Mouse (Mus musculus) C2C12 (cell line): ENCODE data around the gene Adgrv1. TPM values are rescaled to one million over a fixed set of nuclear protein-coding genes. Genes with fewer than 3 reads are reported as not detected.
A peak's percentile ranks its signal among the peaks of the same experiment; 100 is the strongest.

Experiments used
- H3K27me3 ChIP-seq: one replicate; pipeline ENCODE4 v1.6.1; 2011; ENCODE audit not compliant: control insufficient read depth, insufficient read depth, insufficient read length
- H3K36me3 ChIP-seq: one replicate; pipeline ENCODE4 v1.6.1; 2011; ENCODE audit not compliant: control insufficient read depth, insufficient read depth
- H3K4me3 ChIP-seq: one replicate; pipeline ENCODE4 v1.5.1; 2011; ENCODE audit warnings: mild to moderate bottlenecking, control low read depth; ENCODE audit not compliant: poor library complexity, insufficient read depth, severe bottlenecking
- H3K79me2 ChIP-seq: one replicate; pipeline ENCODE4 v1.6.1; 2011; ENCODE audit not compliant: control insufficient read depth, insufficient read depth
- H3K79me3 ChIP-seq: one replicate; pipeline ENCODE4 v1.6.1; 2011; ENCODE audit warnings: low read depth, control low read depth
- H3ac ChIP-seq: one replicate; pipeline ENCODE3; 2011; ENCODE audit warnings: low read depth; ENCODE audit not compliant: control insufficient read depth, insufficient read length
- CEBPB ChIP-seq: IDR thresholded peaks from one replicate; pipeline ENCODE4 v1.6.1; 2011; ENCODE audit warnings: low read depth, mild to moderate bottlenecking, control low read depth, moderate library complexity
- CTCF ChIP-seq: IDR thresholded peaks from one replicate; pipeline ENCODE4 v1.5.1; 2011; ENCODE audit not compliant: control insufficient read depth, insufficient read depth, insufficient read length
- FOSL1 ChIP-seq: IDR thresholded peaks from one replicate; pipeline ENCODE4 v1.8.0; 2011; ENCODE audit warnings: mild to moderate bottlenecking, low read length; ENCODE audit not compliant: poor library complexity, insufficient read depth, severe bottlenecking
- MAX ChIP-seq: IDR thresholded peaks from one replicate; pipeline ENCODE4 v1.6.1; 2011; ENCODE audit warnings: mild to moderate bottlenecking, control low read depth
- MYOD1 ChIP-seq: IDR thresholded peaks from one replicate; pipeline ENCODE4 v1.6.1; 2011; ENCODE audit warnings: low read depth; ENCODE audit not compliant: control insufficient read depth, insufficient read length
- MYOG ChIP-seq: IDR thresholded peaks from one replicate; pipeline ENCODE4 v1.6.1; 2011; ENCODE audit not compliant: control insufficient read depth, insufficient read length; ENCODE audit errors: extremely low read depth
- USF1 ChIP-seq: IDR thresholded peaks from one replicate; pipeline ENCODE4 v1.6.1; 2011; ENCODE audit warnings: low read depth, mild to moderate bottlenecking, control low read depth, moderate library complexity
- polyA plus RNA-seq: library from polyadenylated mRNA; unstranded; fragments of >200 nt; fragmentation: generic; extraction: Trizol; gene quantifications from one replicate; pipeline ENCODE4 v1.2.1, GENCODE M21; 2012; ENCODE audit warnings: missing spikeins

Gene Adgrv1
- polyA plus RNA-seq, 1 experiment = 0.18 TPM

DNA sequence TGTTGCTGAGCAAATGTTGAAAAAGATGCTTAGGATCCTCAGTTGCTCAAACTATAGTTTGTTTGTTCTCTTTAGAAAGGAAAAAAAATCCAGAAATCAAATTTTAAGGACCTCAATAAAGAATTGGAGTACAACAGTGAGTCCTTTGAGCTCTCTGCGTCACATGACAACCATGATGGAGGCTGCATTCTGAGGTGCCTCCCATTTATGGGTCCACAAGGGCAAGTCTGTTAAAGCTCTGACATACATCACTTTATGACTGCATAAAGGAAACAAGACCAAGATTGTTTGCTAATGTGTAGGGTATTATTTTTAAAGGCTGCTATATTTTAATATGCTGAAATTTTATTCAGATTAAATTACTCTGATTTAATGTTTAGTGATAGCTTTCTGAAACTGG lies 410.6 kb downstream of the Adgrv1 start:
- TF ChIP-seq FOSL1 = no peak
- no peak for TF ChIP-seq MAX
- no peak for TF ChIP-seq CTCF
- no peak for TF ChIP-seq CEBPB
- H3K79me2 ChIP-seq = no peaks in the 10 kb centered on the region
- no peak overlapping the region for H3K4me3 ChIP-seq
- no peaks in the 10 kb centered on the region for H3K27me3 ChIP-seq
- no peaks in the 10 kb centered on the region for H3K79me3 ChIP-seq
- H3ac ChIP-seq = no peak overlapping the region
- no peaks in the 10 kb centered on the region for H3K36me3 ChIP-seq

DNA sequence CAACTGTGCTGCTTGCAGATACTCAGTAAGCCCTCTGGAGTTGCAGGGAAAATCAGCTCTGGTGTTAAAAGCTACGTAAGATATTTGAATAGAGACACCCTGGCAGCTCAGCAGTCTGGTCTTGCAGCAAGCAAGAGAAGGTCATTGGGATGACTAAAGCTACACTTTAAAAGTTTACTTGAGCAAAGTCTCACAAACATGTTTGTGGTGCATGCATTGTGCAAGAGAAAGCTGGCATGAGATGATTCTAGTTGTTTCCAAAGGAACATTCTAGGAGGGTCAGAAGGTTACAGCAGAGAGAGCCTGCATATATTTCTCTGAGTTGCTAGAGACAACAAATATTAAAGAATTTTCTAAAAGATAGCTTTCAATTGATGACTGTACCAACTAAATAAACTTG lies 421.5 kb downstream of the Adgrv1 start:
- H3K27me3 ChIP-seq = no peaks in the 10 kb centered on the region
- no peak for TF ChIP-seq CTCF
- TF ChIP-seq MAX = no peak
- TF ChIP-seq CEBPB = no peak
- TF ChIP-seq MYOG = no peak
- no peak for TF ChIP-seq USF1
- no peak for TF ChIP-seq MYOD1
- TF ChIP-seq FOSL1 = no peak
- no peak overlapping the region for H3ac ChIP-seq
- H3K79me3 ChIP-seq = no peaks in the 10 kb centered on the region
- H3K79me2 ChIP-seq = no peaks in the 10 kb centered on the region
- H3K4me3 ChIP-seq = no peak overlapping the region
- no peaks in the 10 kb centered on the region for H3K36me3 ChIP-seq

DNA sequence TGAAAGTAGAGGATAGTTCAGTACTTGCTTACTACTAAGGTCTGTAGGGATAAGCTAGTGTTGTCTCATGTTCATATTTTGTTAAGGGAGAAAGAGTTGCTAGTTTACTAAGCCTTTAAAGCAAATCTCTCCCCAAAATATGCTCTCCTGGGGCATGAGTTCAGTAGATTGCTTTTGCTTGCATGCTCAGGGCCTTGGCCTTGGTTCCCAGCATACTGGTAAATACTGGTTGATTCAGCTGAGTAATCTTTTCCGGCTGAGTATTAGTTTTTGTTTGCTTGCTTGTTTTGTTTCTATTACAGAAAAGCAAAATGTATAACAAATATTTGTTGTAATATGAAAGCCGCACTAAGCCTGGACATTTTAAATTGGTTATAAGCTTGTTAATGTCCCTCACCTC lies 422.4 kb downstream of the Adgrv1 start:
- no peak for TF ChIP-seq CTCF
- no peak for TF ChIP-seq CEBPB
- no peak for TF ChIP-seq FOSL1
- no peak for TF ChIP-seq MYOD1
- no peak for TF ChIP-seq MAX
- no peak for TF ChIP-seq MYOG
- TF ChIP-seq USF1 = no peak
- H3K79me2 ChIP-seq = no peaks in the 10 kb centered on the region
- H3K4me3 ChIP-seq = no peak overlapping the region
- no peaks in the 10 kb centered on the region for H3K27me3 ChIP-seq
- H3K79me3 ChIP-seq = no peaks in the 10 kb centered on the region
- no peaks in the 10 kb centered on the region for H3K36me3 ChIP-seq
- H3ac ChIP-seq = no peak overlapping the region

DNA sequence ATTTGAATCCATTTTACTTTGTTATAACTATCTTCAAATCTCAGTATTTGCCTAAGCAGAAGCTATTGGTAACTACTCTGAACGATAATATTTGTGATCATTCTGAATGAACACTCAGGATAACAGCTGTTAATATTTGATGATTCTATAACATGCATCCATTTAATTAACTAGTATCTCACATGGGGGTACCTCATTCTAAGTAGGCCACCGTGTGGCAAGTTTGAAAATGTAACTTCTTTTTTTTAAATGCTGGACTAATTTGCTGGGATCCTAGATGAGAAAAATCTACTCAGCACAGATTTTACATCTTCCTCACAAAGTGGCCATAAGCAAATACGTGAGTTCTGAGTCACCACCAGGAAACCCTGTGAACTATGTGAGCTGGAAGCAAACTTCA lies 423.1 kb downstream of the Adgrv1 start:
- Histone ChIP-seq H3K27me3 (no peaks in the 10 kb centered on the region), H3K79me3 (no peaks in the 10 kb centered on the region), H3K79me2 (no peaks in the 10 kb centered on the region), H3K4me3 (no peak overlapping the region), H3ac (no peak overlapping the region), H3K36me3 (no peaks in the 10 kb centered on the region)
- TF ChIP-seq CTCF = no peak
- no peak for TF ChIP-seq FOSL1
- TF ChIP-seq MAX = no peak
- TF ChIP-seq MYOD1 = no peak
- TF ChIP-seq CEBPB = no peak
- TF ChIP-seq MYOG = no peak
- no peak for TF ChIP-seq USF1

DNA sequence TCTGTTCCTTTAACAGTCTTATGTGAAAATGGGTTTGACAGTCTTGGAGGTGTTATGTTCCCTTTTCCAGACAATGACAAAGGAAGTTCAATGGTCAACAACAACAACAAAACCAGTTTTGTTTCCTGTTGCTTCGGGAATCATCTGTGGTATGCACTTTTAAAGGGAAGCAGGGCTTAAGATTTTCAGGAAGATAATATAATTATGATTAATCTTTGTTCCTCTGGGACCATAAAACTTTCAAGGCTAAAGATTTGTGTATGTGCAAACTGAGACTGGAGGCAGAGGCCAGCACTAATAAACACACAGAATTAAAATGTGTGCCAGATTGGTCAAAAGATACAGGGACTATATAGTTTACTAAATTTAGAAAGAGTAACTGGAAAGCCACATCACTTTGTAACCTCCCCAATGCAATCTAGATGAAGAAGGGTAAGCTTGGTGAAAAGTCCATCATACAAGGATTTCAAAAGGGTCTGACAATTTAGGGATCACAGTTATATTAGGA lies 424.8 kb downstream of the Adgrv1 start:
- TF ChIP-seq CEBPB (no peak), CTCF (no peak), USF1 (no peak), MAX (no peak), FOSL1 (no peak), MYOG (no peak), MYOD1 (no peak)
- Histone ChIP-seq H3K27me3 (no peaks in the 10 kb centered on the region), H3ac (no peak overlapping the region), H3K79me2 (no peaks in the 10 kb centered on the region), H3K36me3 (no peaks in the 10 kb centered on the region), H3K79me3 (no peaks in the 10 kb centered on the region), H3K4me3 (no peak overlapping the region)

DNA sequence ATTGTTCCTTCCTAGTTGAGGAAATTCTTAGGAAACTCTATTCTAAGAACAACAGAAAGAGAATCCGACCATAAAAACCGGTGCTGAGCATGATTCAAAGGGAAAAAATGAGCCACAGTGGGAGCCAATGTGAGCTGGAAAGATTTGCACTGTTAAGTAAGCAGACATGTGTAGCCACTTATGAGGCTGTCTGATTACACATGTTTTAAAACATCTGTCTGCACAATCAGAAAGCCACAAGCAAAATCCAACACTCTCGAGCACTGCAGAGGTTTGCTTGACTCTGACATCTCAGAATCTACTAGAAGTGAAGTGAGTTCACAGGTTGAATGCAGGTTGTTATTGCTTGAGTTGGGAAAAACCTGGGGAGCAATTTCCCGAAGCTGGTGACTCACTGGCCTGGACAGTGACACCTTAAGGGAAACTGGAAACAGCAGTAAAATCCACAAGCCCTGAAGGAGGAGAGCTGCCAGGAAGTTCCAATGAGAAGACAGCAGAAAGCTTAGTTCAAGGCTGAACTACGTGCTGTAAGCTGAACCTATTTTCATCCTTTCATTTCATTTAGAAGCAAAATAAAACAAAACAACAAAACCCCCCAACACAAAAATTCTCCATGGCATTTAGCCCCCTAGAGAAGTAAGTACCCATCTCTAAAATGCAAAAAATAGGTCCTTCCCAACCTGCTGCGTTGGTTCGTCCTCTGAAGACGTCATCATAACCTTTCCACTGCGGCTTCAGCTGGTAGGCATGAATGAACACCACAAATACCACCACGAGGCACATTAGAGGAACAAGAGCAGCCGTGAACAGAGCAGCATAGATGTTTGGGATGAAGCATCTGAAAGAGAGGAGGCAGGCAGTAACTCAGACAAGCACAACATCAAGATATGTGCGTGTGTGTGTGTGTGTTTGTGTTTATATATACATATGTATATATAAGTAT lies 450.7 kb downstream of the Adgrv1 start:
- Histone ChIP-seq H3K79me2 (no peaks in the 10 kb centered on the region), H3K4me3 (no peak overlapping the region), H3K79me3 (no peaks in the 10 kb centered on the region), H3ac (peak overlapping the region; percentile 6), H3K27me3 (no peaks in the 10 kb centered on the region), H3K36me3 (no peaks in the 10 kb centered on the region)
- no peak for TF ChIP-seq CEBPB
- peak; percentile 27 for TF ChIP-seq MYOD1
